In the genomic region with DNA sequence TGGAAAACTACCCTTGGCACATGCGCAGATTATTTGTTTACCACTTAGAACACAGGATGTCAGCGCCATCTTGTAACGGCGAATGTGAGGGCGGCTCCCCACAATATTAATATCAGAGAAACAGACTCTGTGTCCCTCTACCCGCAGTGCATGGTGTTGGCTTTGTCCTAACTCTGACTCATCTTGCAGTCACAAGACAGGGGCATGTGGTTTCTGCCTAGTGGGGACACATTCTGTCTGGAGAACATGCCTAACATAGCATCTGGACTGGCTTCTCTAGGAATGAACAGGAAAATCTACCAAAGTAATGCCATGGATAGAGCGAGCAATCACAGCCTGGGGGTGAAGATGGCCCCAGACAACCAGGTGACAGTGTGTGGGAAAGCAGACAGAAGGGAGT, we compare ENCODE assay signal across 17 mouse cellular contexts. TPM values are rescaled to one million over a fixed set of nuclear protein-coding genes. Genes with fewer than 3 reads are reported as not detected.
A peak's percentile ranks its signal among the peaks of the same experiment; 100 is the strongest.
DNase-seq lines count a peak whose midpoint lies in the region.
"Had no signal": no experiment of that assay in that cellular context is flagged by ENCODE, and none has a peak within 500 bp of the region (broad histone marks: within the 10 kb centered on the region; RNA-seq: fewer than 3 reads in every experiment).

No protein-coding gene starts in this region.

- peak; percentile 8 for DNase-seq in adrenal gland, postnatal 14 days
- DNase-seq in adrenal gland, postnatal 25 days, result no peak
- DNase-seq in cerebellum, postnatal 25 days, result peak; percentile 39 to 45
- no peak for DNase-seq in cerebellum, adult 8-10 months
- DNase-seq in layer of hippocampus, adult 9-11 months, result peak; percentile 65
- DNase-seq in layer of hippocampus, postnatal 36 days, result no peak
- DNase-seq in brain, adult 2 months (ENCODE audit: low read depth, low spot score), result peak; percentile 79
- no peak for DNase-seq in urinary bladder, postnatal 25 days (ENCODE audit: low spot score)
- DNase-seq: adrenal gland, postnatal 10 days; cerebellum, adult 11-12 months; cerebellum, postnatal 36 days; forebrain, postnatal 0 days; gastrocnemius, postnatal 36 days; heart, adult 11 months; heart, postnatal 14 days; kidney, adult 11 months had no signal

RNA-seq across cellular contexts. Expression of a gene that starts 23.9 kb away (rescaled TPM):
- 1.0 and 1.6 TPM in 2 replicates for total RNA-seq in adrenal gland, postnatal 14 days (2021)
- 0.57 and 0.76 TPM in 2 replicates for total RNA-seq in adrenal gland, postnatal 25 days (2021)
- 100 to 1,000 TPM; 159 to 162 TPM for total RNA-seq in layer of hippocampus, postnatal 36 days (2021)
- total RNA-seq: hematopoietic stem cell, adult 5-6 weeks had no signal

Comparison
In these comparisons a context has a peak if more than half of its experiments do, and no peak if none do; other contexts are left out.
1. DNase-seq: peak in adrenal gland, postnatal 14 days (single experiment), cerebellum, postnatal 25 days (2 of 2), layer of hippocampus, adult 9-11 months (single experiment) and brain, adult 2 months (single experiment); none in adrenal gland, postnatal 25 days (single experiment), cerebellum, adult 8-10 months (single experiment), layer of hippocampus, postnatal 36 days (0 of 2) and urinary bladder, postnatal 25 days (single experiment).
2. RNA of a gene that starts 23.9 kb away (total RNA-seq): 159 to 162 TPM in layer of hippocampus, postnatal 36 days; 1.0 to 1.6 TPM in adrenal gland, postnatal 14 days and 0.57 to 0.76 TPM in adrenal gland, postnatal 25 days; every median in the first group is over 10 times any median in the second.